Mouse (Mus musculus) erythroblast, adult 5-6 weeks (primary cell): ENCODE data around the gene Mtg1. TPM values are rescaled to one million over a fixed set of nuclear protein-coding genes. Genes with fewer than 3 reads are reported as not detected.
"Not testable (repeated sequence)": the region's sequence is repeated elsewhere in the genome, so short reads cannot be mapped to it uniquely, and the experiment has no call there.

ENCODE experiments used
- ATAC-seq: replicated peaks from 2 replicates; pipeline ENCODE4 v1.8.0; 2016; ENCODE audit warnings: moderate number of reproducible peaks, mild to moderate bottlenecking, moderate TSS enrichment, inconsistent platforms; ENCODE audit not compliant: poor library complexity, low FRiP score, severe bottlenecking
- total RNA-seq, 2 experiments: library from RNA; stranded (forward) in 1 of 2; stranded (reverse) in 1 of 2; fragments of 150-400 nt in 1 of 2; fragments of 200-764, 138-1000 nt in 1 of 2; gene quantifications; 2 replicates each; pipeline versions ENCODE4 v1.2.3 to v1.2.4; 2015 to 2017; ENCODE audit warnings: low replicate concordance in 2 of 2

Gene Mtg1
- total RNA-seq, 2 experiments from 2014 or later, result 1.6 to 2.1 TPM

DNA sequence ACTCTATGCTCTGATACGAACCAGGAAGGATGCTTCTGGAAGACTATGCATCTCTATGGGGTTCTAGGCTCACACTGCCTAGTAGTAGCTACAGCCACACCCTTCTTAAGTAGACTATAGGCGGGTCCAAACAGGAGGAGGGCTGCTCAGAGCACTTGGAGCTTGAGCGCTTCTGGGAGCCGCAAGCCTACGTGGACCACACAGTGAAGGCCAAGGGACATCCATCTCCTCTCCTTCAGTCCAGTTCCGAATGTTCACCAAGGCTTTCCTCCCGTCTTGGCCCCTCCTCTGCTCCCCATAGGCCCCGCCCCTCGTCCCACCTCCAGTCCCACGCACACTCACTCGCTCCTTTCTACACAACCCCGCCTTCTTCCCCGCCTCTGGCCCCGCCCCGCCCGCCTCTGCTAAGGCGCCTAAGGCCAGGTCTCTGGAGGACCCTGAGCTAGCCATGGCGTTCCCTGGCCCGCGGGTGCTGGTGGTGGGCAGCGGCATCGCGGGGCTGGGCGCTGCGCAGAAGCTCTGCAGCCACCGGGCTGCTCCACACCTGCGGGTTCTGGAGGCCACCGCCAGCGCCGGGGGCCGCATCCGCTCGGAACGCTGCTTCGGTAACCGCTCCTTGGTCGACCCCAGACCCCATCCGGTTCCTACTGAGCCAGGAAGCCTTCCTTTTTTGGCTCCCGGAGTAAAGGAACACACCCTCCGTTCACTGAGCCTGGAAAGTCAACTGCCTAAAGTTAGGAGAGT lies 11.9 kb upstream of the Mtg1 start:
- peak; percentile 98 for ATAC-seq

DNA sequence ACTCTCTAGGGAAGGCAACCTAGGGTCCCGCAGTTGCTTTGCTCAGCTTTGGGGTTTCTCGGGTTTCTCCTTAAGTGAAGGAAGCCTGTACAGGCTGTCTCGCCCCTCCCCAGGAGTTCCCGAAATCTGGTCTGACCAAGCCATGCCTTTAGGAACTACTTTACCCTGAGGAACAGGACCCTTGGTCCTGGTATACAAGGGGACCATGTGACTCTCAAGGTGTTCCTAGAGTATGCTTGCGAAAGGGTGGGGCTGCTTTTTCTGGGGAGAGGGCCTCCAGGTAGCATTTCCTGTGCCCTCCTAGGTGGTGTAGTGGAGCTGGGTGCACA lies 11.4 kb upstream of the Mtg1 start:
- ATAC-seq, result no peak

DNA sequence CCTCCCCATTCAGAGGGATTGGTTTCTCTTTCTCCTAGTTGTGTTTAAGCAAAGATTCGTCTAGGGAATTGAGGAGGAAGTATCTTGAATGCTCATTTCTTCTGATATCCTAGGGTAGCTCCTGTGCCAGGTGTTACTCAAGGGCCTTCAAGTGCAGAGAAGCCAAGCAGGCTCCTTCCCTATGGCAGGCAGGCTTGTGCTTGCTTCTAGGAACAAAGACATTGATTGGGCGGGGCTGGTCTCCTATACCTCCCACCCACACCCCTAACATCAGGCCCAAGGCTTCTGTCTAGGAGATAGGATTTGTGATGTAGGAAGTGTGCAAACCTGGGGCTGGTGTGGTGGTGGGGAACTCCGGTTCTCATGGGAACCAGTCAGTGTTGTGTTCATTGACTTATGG lies 10.4 kb upstream of the Mtg1 start:
- ATAC-seq, result no peak

DNA sequence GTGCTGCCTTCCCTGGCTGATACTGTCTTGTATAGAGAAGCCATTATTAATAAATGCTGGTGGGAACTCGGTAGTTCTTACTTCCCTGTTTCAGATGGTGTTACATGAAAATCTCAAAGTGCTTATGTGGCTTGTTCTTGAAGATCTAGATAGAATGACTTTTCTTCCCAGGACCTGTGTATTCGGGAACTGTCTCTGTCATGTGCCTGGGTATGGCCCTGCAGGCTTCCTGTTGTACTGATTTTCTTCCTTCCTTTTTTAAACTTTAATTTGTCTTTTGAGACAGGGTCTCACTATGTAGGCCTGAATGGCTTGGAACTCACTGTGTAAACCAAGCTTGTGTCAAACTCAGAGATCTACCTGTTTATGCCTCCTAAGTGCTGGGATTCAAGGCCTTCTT lies 9.5 kb upstream of the Mtg1 start:
- ATAC-seq, result no peak

DNA sequence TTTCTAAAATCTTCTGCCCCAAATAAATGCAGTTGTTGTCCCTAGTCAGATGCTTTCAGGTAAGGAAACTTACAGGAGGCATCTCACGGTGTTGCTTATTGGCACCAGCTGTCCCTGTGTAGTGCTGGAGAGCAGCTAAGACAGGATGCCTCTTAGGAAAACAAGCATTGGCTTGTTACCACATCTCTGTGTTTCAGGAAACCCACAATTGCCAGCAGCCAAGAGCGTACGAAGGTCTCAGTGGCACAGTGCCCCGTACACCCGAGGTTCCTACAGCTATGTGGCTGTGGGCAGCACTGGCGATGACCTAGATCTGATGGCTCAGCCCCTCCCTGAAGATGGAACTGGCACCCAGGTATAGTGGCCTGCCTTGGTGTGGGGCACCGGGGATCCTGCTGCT lies 5.2 kb upstream of the Mtg1 start:
- ATAC-seq, result not testable (repeated sequence)

DNA sequence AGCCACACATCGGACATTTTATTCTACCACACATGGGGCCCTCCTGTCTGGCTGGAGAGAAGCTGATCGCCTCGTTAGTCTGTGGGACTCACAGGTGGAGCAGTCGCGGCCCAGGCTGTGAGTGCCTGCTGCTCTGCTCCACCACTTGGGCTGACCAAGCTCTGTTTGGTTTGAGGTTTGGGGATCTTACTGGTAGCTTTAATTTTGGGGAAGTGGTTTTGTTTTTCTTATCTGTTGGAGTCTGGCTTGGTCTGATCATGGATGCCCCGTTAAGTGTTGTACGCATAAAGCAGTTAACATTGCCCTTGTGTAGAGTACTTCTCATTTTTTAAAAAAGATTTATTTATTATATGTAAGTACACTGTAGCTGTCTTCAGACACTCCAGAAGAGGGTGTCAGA lies 3.3 kb upstream of the Mtg1 start:
- not testable (repeated sequence) for ATAC-seq

DNA sequence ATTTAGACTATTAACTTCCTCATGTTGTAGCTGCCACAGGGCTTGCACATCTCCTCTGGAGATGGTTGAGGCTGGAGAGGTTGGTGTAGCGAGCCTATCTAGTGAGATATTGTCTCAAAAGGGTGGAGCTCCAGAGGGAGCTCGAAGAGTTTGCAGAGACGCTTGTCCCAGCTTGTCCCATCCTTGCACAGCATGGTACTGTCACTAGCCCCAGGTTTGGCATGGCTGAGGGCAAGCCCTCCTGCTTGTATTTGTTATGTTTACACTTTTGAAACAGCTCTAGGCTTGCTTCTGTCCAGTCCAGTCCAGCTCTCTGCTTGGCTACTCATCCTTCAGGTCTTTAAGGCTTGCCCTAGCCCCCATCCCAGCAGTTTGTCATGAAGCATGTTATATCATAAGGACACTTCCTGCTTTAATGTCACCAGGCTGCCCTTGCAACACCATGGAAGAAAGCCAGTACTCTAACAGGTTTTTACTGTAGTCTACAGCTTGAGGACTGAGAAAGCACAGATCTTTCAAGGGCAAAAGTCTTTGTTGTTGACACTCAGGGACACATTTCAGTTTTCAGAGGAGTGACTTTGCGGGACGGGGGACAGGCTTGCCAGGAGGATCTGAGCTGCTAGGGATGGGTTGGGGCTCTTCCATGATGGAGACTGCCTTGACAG lies 2.1 kb upstream of the Mtg1 start:
- no peak for ATAC-seq

DNA sequence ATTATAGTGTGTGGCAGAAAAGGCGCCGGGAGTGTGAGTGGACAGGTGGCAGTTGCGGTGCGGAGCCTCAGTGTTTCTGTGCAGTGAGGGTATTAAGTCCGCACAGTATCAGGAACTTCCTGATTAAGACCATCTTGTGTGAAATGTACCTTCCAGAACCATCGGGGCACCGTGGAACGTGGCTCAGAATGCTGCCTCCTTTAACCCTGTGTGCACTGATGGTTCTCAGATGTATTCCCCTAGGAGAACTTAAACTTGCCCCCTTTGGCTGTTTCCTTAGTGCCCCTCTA lies 602 bp downstream of the Mtg1 start:
- ATAC-seq, result no peak

DNA sequence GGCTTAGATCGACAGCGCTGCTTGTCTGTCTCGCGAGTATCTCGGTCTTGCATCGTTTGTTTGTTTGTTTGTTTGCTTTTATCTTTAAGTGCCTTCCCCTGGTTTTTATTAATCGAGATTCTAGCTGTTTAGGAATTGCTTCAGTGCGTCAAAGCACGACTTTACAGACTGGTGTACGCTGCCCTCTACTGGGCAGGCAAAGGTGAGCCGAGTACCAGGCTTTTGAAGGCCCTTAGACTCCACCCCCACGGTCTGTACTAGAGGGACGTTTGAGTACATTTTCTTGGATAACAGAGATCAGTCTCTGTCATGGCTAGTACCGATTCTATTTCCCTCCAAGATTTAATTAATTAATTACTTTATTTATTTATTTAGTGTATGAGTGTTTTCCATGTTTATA lies 4.0 kb downstream of the Mtg1 start:
- ATAC-seq, result no peak

DNA sequence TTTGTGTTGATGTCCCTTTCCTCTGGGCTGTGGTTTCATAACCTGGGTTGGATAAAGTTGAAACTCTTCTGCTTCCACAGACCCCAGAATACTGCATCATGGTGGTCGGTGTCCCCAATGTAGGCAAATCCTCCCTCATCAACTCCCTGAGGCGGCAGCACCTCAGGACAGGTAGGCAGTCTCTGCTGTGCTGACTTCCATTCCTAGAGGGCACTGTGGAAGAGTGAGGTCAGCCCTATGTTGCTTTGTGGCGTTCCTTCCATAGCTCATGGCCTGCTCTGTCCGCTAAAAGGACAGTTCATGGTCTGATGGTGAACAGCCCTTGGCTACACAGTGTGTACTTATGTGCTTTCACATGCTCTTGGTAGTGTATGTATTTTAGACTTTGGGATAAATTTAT lies 7.2 kb downstream of the Mtg1 start:
- no peak for ATAC-seq

DNA sequence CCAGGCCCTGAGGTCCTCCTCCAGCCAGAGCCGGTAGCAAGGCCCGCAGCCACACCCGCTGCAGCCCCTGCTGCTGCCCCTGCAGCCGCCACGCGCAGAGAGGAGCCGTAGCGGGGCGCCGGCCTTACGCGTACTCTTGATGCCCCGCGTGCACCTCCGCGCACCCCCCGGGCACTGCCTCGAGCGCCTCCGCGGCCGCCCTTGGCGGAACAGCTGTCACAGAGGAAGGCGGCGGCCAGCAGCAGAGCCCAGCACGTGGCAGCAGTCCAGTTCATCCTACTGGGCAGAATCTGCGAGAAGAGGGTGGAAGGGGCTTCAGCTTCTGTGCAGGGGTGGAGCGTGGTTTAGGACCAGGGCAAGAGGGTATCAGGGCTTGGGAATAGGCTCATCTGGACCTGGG lies 16.0 kb downstream of the Mtg1 start:
- no peak for ATAC-seq

DNA sequence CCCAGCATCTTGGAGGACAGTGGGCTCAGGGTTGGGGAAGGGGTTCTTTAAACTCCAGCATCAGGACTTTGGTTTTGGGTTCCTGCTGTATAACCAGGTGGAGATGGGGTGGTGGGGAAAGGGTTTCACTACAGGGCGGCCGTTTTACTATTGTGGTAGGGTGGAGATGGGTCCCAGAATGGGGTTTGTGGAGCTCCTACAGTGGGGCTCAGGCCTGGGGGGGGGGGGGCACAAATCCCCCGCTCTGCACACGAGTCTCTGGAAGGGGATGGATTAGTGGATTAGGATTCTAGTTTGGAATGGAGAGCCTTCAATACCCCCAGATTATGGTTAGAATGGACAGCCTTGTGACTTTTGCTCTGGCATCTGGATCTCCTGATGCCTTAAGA lies 16.5 kb downstream of the Mtg1 start:
- ATAC-seq, result no peak

DNA sequence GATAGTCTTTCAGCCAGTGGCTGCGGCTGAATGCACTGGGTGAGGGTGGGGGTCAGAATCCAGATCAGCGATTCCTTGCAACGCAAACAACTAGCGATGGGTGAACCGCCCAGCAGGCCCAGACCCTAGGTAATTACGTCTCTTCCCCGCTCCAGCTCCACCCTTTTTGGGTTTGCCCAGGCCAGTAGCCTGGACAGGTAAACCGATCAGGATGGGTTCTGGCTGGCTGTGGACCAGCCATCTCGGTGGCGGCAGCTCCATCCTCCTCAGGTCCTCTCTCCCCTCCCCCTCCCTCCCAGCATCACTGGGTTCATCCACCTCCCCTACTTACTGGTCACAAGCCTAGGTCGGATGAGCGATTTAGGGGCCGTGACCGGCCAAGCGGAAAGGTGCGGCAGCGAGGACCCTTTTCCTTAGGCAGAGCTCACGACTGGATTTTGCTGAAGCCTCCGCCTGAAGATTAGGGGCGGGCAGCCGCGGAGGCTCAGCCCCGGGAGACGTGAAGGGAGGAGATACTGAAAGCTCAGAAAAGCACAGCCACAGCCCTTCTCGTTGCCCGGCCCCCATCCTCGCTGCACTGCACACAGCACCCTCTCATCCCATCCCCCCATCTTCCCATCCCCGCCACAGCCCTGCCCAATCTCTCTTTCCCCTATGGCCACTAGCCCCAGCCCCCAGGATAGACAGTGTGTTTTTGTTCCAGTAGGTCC lies 17.0 kb downstream of the Mtg1 start, which contains the start of gene Sprn:
Gene Sprn (minus strand): TSS at position 660 of the 710 bp plus-strand sequence.
- ATAC-seq, result no peak

DNA sequence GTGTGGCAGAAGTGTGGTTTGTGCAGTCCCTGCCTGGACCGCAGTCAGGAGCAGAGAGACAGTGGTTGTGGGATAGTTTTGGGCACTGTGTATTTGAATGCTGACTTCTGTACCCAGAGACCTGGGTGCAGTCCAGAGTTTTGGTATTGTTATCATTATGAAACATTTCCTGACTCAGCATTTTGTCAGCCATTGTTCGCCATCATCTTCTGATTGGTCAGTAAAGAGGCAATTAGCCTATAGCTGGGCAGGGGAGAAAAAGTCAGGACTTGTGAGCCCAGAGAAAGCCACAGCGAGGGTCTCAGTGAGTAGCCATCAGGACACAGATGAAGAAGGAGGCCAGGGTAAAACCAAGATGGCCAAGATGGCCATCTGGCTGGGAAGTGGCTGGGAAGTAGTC lies 23.0 kb downstream of the Mtg1 start:
- ATAC-seq, result no peak

DNA sequence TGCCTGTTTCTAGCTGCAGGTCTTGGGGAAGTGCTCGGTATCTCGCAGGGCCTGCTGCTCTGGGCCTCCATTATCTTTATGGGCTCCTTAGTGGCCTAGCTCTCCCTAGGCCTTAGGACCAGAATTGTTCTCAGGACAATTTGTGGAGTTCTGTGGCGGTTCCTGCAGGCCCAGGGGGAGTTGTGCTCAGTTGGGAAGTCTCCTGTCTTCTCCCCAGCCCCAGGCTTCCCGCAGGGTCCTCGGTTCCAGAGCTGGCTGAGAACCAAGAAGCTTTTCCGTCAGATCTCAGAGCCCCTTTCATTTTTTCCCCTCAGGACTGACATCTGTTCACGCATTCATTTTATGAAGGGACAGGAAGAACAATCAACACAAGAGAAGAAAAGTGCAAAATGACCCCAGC lies 27.3 kb downstream of the Mtg1 start, which contains the start of gene Olfr522:
Gene Olfr522 (minus strand): TSS at position 101 of the 400 bp plus-strand sequence.
- no peak for ATAC-seq

DNA sequence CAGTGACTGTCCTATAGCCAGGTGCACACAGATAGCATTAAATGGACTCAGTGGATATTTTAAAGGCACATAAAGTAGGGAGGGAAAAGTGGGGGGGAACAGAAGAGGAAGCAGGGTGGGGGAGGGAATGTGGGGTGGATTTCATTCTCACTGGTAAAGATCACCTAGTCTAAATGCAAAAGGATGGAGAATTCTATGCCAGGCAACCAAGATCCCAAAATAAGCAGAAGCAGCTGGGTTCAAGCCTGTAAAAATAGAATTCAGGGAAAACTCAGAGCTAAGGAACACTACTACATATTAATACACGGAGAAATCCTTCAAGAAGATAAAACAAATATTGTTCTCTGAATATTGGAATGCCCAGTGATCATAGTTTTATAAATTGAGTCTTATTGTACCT lies 30.6 kb downstream of the Mtg1 start:
- ATAC-seq, result no peak

DNA sequence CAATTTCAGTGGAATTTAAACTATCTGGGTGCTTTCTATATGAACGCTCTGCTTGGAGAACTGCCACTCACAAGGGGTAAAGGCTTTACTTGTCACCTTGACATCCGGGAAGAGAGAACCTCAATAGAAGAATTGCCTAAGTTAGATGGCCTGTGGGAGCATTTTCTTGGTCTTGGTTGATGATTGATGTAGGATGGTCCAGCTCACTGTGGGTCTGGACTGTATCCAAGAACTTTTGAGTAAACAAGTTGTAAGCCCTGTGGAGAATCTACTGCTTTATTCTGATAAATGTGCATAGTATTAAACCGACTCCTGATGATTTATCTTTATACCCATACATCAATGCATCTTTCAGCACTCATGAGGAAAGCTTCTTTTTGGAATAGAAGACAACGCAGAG lies 32.0 kb downstream of the Mtg1 start:
- ATAC-seq, result no peak

DNA sequence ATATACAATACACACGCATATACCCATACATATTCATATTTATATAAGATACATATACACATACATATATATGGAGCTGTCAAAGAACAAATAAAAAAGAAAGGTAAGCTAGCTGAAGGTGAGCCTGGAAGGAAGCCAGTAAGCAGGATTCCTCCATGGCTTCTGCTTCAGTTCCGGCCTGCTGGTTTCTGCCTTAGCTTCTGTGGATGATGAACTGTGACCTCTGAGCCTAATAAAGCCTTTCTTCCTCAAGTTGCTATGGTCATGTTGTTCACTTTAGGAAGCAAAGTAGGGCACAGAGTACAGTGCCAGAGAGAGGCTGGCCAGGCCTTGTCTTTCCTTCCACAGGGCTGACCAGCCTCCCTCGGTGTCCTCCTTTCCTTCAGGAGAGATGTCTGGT lies 33.5 kb downstream of the Mtg1 start:
- ATAC-seq, result no peak

DNA sequence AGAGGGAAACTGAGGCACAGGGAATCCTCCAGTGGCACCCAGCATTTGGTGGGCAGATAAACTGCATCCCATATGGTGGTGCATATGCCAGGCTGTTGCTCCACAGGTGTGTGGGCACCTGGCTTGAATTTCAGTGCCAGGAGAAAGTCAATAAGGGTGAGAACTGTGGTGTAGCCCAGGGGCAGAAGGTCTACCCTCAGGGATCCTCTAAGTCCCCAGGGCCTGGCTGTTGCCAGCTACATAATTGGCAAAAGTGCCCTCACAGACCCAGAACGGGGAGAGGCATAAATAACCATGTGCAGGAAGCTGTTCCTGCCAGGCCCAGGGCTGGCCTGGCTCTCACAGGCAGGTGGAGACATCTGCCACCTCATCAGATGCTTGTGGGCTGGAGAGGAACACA lies 35.6 kb downstream of the Mtg1 start, which contains the start of gene Olfr523:
Gene Olfr523 (plus strand): TSS at position 282 of the 400 bp plus-strand sequence.
- no peak for ATAC-seq

DNA sequence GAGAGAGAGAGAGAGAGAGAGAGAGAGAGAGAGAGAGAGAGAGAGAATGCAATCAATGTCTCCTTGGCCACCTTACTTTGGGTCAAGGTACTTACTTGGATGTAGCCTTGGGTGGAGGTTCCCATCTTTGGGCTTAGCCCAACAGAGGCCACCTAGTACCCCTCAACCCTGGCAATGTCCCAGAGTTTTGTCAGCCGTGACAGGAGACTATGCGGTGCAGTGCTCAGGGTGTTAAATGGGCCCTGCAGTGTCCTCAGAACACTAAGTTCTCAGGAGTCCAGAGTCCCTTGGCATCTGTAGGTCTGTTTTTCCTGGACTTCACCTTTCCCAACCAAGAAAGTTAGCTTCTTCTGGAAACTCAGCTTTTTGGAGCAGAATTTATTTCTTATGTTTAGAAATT lies 41.8 kb downstream of the Mtg1 start:
- no peak for ATAC-seq

DNA sequence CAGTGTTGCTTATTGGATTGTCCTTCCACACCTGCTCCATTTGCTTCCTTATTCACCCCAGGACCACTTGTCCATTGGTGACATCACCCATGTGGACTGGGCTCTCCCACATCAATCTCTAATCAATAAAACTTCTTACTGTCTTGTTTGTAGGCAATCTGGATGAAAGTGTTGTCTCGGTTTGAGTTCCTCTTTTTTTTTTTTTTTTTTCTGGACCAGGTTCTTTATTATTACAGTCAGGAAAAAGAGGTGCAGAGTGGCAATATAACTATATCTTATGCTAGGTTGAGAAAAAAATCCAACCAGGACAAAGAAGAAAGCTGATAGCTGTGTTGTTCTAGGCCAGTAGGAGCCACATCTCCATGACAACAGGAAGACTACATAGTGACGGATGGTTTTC lies 43.3 kb downstream of the Mtg1 start:
- ATAC-seq, result no peak
